Mouse (Mus musculus) kidney, postnatal 0 days (tissue): ENCODE measurements around the gene Cd72. TPM values are rescaled to one million over a fixed set of nuclear protein-coding genes. Genes with fewer than 3 reads are reported as not detected.

Experiments used
- ATAC-seq: fragments of 200-750 bp; cut with Nextera tagmentation; replicated peaks from 2 replicates; pipeline ENCODE4 v1.8.0; 2017; ENCODE audit warnings: low read depth, moderate number of reproducible peaks, moderate TSS enrichment, moderate library complexity; ENCODE audit not compliant: low FRiP score
- DNase-seq: peaks from one replicate; pipeline ENCODE4 v3.0.0-alpha.2; 2016; ENCODE audit warnings: low spot score
- H3K27ac ChIP-seq: fragments of 300-500 bp; sonication (generic); 2 replicates; pipeline ENCODE4 v1.5.1; 2014; ENCODE audit warnings: mild to moderate bottlenecking
- H3K27me3 ChIP-seq: fragments of 300-500 bp; sonication (generic); 2 replicates; pipeline ENCODE4 v1.6.1; 2014; ENCODE audit warnings: low read length, mixed read lengths; ENCODE audit not compliant: insufficient read depth
- H3K36me3 ChIP-seq: fragments of 300-500 bp; sonication (generic); 2 replicates; pipeline ENCODE4 v1.6.1; 2014; ENCODE audit warnings: low read length, mixed read lengths; ENCODE audit not compliant: insufficient read depth
- H3K4me1 ChIP-seq: fragments of 300-500 bp; sonication (generic); replicated peaks from 2 replicates; pipeline ENCODE4 v1.6.1; 2014; ENCODE audit warnings: antibody characterized with exemption, low read length, mixed read lengths; ENCODE audit not compliant: insufficient read depth
- H3K4me2 ChIP-seq: fragments of 300-500 bp; sonication (generic); 2 replicates; pipeline ENCODE4 v1.6.1; 2014; ENCODE audit warnings: mild to moderate bottlenecking, low read length, moderate library complexity, mixed read lengths
- H3K4me3 ChIP-seq: fragments of 300-500 bp; sonication (generic); replicated peaks from 2 replicates; pipeline ENCODE4 v1.5.1; 2014; ENCODE audit warnings: low read depth, low read length
- H3K9ac ChIP-seq: fragments of 300-500 bp; sonication (generic); 2 replicates; pipeline ENCODE4 v1.6.1; 2014; ENCODE audit warnings: low read depth, low read length
- H3K9me3 ChIP-seq: fragments of 300-500 bp; sonication (generic); replicated peaks from 2 replicates; pipeline ENCODE4 v1.6.1; 2016; ENCODE audit warnings: low read length, inconsistent platforms, mixed read lengths
- CTCF ChIP-seq: IDR thresholded peaks from 2 replicates; pipeline ENCODE4 v1.5.1; 2016; ENCODE audit warnings: antibody characterized with exemption, low read depth, mild to moderate bottlenecking, moderate library complexity
- WGBS: fragments of 180-500 bp; shearing (Covaris S2); extraction: QIAGEN DNeasy Blood & Tissue Kit; methylation state at CpG from one replicate; pipeline ENCODE4 v1.1.7; 2014; 5-methylcytosine and 5-hydroxymethylcytosine counted together
- polyA plus RNA-seq: library from polyadenylated mRNA; unstranded; fragments of >200 nt; fragmentation: Nextera tagmentation; extraction: Ambion mirVana; gene quantifications from 2 replicates; pipeline ENCODE4 v1.2.1, GENCODE M21; 2015

Cd72 gene
- polyA plus RNA-seq, 1 experiment from 2014 or later: 5.0 TPM

DNA sequence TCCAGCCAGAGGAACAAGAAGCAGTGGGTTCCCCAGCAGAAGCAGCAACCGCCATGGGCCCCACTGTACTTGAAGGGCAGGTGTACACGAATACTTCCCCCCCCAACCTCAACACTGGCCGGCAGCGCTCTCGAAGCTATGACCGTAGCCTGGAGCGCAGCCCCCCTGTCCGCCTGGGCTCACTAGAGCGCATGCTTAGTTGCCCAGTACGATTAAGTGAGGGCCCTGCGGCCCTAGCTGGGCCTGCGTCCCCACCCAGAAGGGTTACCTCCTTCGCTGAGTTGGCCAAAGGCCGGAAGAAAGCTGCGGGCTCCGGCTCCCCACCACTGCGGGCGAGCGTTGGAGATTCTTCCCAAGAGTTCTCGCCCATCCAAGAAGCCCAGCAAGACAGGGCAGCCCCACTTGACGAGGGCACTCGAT lies 38.3 kb downstream of the Cd72 start:
- no peak for DNase-seq
- WGBS: 95% methylated on average over 22 of the region's 22 CpGs
- no peak overlapping the region for H3K9ac ChIP-seq
- H3K4me2 ChIP-seq: no peak overlapping the region
- no peak overlapping the region for H3K27ac ChIP-seq
- no peak overlapping the region for H3K4me3 ChIP-seq
- no peaks in the 10 kb centered on the region for H3K27me3 ChIP-seq
- TF ChIP-seq CTCF: no peak
- ATAC-seq: no peak
- peaks cover 36% of the 10 kb centered on the region for H3K4me1 ChIP-seq
- H3K9me3 ChIP-seq: no peaks in the 10 kb centered on the region
- peaks cover 22% of the 10 kb centered on the region; the same call in 1 of the 2 replicates for H3K36me3 ChIP-seq

DNA sequence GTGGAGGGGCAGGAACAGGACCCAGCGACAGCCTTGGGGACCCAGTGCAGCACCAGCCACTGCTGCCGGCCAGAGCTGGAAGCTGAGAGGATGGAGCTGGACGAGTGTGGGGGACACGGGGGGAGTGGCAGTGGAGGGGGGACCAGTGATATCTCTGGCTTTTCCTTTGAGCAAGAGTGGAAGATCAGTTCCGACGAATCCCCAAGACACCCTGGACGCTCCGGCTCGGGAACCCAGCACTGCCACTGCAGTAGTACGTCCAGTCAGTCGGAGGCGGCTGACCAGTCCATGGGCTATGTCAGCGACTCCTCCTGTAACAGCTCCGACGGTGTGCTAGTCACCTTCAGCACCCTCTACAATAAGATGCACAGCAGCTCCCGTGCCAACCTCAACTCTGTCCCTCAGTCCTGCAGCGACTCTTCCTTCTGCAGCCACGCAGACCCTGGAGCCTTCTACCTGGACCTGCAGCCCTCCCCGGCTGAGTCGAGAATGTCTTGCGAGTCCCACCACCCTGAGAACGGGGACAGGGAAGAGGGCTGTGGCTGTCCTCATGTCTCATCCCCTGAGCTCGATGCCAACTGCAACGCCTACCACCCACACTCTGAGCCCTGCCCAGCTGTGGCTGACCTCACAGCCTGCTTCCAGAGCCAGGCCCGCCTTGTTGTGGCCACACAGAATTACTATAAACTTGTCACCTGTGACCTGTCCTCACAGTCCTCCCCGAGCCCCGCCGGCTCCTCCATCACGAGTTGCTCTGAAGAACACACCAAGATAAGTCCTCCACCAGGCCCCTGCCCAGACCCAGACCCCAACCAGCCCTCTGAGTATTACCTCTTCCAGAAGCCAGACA lies 39.0 kb downstream of the Cd72 start:
- H3K27ac ChIP-seq: no peak overlapping the region
- WGBS: 89% methylated on average over 29 of the region's 29 CpGs

DNA sequence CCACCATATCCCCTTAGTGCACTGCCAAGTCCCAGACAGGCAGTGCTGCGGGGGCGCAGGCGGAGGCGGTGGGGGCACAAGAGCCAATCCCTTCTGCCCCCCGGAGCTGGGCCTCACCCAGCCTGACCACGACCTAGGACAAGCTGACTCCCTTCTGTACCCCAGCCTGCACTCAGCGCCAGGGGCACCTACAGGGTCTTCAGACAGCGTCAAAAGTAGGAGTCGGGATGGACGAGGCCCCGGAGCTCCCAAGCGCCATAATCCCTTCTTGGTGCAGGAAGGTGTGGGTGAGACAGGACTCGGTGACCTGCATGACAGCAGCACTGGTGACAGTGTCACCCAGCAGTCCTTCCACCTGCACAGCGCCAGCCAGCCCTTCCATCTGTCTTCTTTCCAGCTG lies 39.7 kb downstream of the Cd72 start:
- no peaks in the 10 kb centered on the region for H3K27me3 ChIP-seq
- WGBS: 86% methylated on average over 14 of the region's 14 CpGs
- no peak for ATAC-seq

More for the DNA sequence above, 39.0 kb downstream of the Cd72 start:
- ATAC-seq (no peak), DNase-seq (no peak)
- H3K4me2 ChIP-seq: no peak overlapping the region
- no peak for TF ChIP-seq CTCF
- H3K27me3 ChIP-seq: no peaks in the 10 kb centered on the region
- H3K4me3 ChIP-seq: no peak overlapping the region
- H3K36me3 ChIP-seq: peaks cover 22% of the 10 kb centered on the region; the same call in 1 of the 2 replicates
- H3K9me3 ChIP-seq: no peaks in the 10 kb centered on the region
- H3K4me1 ChIP-seq: peaks cover 36% of the 10 kb centered on the region
- H3K9ac ChIP-seq: no peak overlapping the region

DNA sequence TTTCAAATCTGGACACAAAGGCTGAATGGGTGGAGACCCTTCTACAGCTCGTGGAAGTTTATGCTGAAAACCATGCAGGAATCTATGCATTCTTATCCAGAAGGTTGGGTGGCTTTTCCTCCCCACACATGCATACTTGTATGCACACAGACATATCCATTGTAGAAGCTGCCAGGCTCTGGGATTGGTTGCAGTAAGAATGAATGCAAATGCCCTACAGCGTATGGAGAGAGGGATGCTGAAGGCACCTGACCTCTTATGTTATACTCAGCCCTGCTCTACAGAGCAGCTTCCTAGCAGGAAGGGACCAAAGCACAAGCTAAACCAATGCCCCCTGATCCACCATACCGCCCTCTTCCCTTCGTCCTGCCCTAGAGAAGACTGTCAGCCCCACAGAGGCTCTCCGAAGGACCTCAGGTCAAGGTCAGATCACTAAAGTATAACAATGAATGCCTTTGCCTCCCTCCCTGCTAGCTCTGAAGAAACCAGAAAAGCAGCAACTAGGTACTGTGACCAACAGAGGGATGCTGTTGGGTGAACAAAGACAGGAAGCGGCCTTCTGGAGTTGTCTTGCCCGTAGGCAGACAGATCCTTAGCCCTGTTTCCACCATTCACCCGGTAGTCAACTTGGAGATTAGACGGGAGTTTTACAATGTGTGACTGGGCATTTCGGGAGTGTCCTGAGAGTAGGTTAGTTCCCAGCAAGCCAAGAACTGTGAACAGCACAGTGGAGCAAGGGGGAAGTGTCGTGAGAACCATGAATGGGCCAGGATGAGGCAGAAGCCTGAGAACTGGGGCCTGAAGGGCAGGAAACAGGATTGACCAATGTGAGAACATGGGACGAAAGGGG lies 47.1 kb downstream of the Cd72 start:
- H3K9ac ChIP-seq: peak overlapping the region; percentile 57
- no peaks in the 10 kb centered on the region for H3K36me3 ChIP-seq
- peaks cover 26% of the 10 kb centered on the region for H3K4me1 ChIP-seq
- DNase-seq: no peak
- no peak for TF ChIP-seq CTCF
- no peak for ATAC-seq
- WGBS: 55% methylated on average over 12 of the region's 12 CpGs
- H3K4me2 ChIP-seq: peak overlapping the region; percentile 81
- H3K27me3 ChIP-seq: no peaks in the 10 kb centered on the region
- H3K9me3 ChIP-seq: no peaks in the 10 kb centered on the region
- H3K4me3 ChIP-seq: peak overlapping the region; percentile 46
- H3K27ac ChIP-seq: peak overlapping the region; percentile 92

More for the DNA sequence above, 39.7 kb downstream of the Cd72 start:
- Histone ChIP-seq H3K9me3 (no peaks in the 10 kb centered on the region), H3K36me3 (peaks cover 22% of the 10 kb centered on the region; the same call in 1 of the 2 replicates), H3K4me1 (peaks cover 32% of the 10 kb centered on the region), H3K4me2 (no peak overlapping the region), H3K27ac (no peak overlapping the region), H3K4me3 (no peak overlapping the region), H3K9ac (no peak overlapping the region)
- TF ChIP-seq CTCF: no peak
- DNase-seq: no peak

DNA sequence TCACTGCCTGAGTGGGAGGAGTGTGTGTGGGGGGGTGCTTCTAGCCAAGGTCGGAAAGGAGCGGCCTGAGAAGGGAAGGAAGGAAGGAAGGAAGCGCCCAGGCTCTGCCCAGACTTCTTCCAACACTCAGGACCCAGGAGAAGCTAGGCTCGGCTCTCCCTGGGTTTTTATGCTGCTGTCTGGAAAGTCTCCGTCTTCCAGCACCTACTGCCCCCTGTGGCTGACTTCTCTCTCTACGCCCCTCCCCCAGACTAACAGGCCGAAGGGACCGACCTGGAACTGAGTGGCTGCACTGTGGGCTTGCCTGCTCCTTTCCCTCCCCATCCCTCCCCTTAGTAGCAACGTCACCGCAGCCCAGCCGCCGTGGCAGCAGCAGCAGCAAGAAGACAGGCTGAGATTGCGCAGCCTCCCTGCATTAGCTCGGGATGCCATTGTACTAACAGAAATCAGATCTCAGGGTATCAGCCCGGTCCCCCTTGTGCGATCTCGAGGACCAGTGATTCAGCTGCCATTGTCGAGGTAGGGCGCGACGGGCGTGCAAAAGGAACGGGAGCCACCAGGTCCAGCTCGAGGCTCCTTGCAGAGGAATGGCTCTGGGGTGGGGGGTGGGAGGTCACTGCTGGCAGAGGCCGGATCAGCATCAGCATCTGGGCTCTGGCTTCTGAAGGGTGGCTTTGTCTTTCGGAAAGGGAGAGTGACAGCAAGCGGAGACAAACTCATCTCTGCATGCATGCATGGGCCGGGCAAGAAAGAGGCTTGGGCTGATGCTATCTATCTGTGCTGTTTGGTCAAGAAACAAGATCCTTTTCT lies 48.1 kb downstream of the Cd72 start:
- Histone ChIP-seq H3K9me3 (no peaks in the 10 kb centered on the region), H3K4me2 (peak overlapping the region; percentile 81), H3K27me3 (no peaks in the 10 kb centered on the region), H3K27ac (peak overlapping the region; percentile 92), H3K4me1 (peaks cover 31% of the 10 kb centered on the region), H3K9ac (peak overlapping the region; percentile 57), H3K4me3 (peak overlapping the region; percentile 46), H3K36me3 (no peaks in the 10 kb centered on the region)
- ATAC-seq: peak; percentile 94
- TF ChIP-seq CTCF: peak; percentile 82
- peak; percentile 99 for DNase-seq
- 2% methylated on average over 28 of the region's 28 CpGs for WGBS
